Mouse (Mus musculus) brain, embryonic 14.5 days (tissue): ENCODE measurements around the gene Ccdc177. TPM values are rescaled to one million over a fixed set of nuclear protein-coding genes. Genes with fewer than 3 reads are reported as not detected.
A peak's percentile ranks its signal among the peaks of the same experiment; 100 is the strongest.
"Not testable (repeated sequence)": the region's sequence is repeated elsewhere in the genome, so short reads cannot be mapped to it uniquely, and the experiment has no call there.

Experiments used
- DNase-seq: peaks from one replicate; pipeline ENCODE4 v3.0.0-alpha.2; 2011; ENCODE audit warnings: low read depth
- CTCF ChIP-seq: fragments of 200-500 bp; IDR thresholded peaks from 2 replicates; pipeline ENCODE4 v1.5.1; 2012; ENCODE audit warnings: inconsistent platforms, mild to moderate bottlenecking, moderate library complexity, borderline replicate concordance; ENCODE audit not compliant: insufficient read depth, insufficient read length; ENCODE audit errors: extremely low read depth
- POLR2A ChIP-seq: fragments of 200-500 bp; IDR thresholded peaks from 2 replicates; pipeline ENCODE4 v1.6.1; 2012; ENCODE audit warnings: mild to moderate bottlenecking, inconsistent platforms, borderline replicate concordance; ENCODE audit not compliant: poor library complexity, insufficient read depth, insufficient read length, severe bottlenecking; ENCODE audit errors: extremely low read depth
- polyA plus RNA-seq: library from polyadenylated mRNA; depleted of rRNA; stranded (reverse); fragments of >200 nt; gene quantifications from 2 replicates; pipeline ENCODE4 v1.2.3, GENCODE M21; 2012

Ccdc177 gene
- polyA plus RNA-seq, 1 experiment = 15.3 TPM

- peak; percentile 55 for DNase-seq
Measured at GRCm38 (mm10) chr12:80791571-80792444, 31.3 kb upstream of the Ccdc177 start.

GRCm38 (mm10) chr12:80790700-80791570 is 30.4 kb upstream of the Ccdc177 start:
- DNase-seq = no peak
- TF ChIP-seq CTCF = no peak
- no peak for TF ChIP-seq POLR2A

More at GRCm38 (mm10) chr12:80791571-80792444, 31.3 kb upstream of the Ccdc177 start:
- no peak for TF ChIP-seq POLR2A
- peak; percentile 16; the same call in 1 of the 2 replicates for TF ChIP-seq CTCF

- peak; percentile 98 for TF ChIP-seq POLR2A
- TF ChIP-seq CTCF = peak; percentile 27; the same call in 1 of the 2 replicates
- peak; percentile 99 for DNase-seq
Measured at GRCm38 (mm10) chr12:80789849-80790694, 29.6 kb upstream of the Ccdc177 start, which contains the start of gene Susd6. Gene Susd6, plus strand, starts transcription at chr12:80790510.

- not testable (repeated sequence) for DNase-seq
Measured at GRCm38 (mm10) chr12:80789276-80789675, 28.8 kb upstream of the Ccdc177 start.

GRCm38 (mm10) chr12:80788188-80788587 is 27.7 kb upstream of the Ccdc177 start:
- DNase-seq = no peak
- TF ChIP-seq POLR2A = no peak
- TF ChIP-seq CTCF = no peak

GRCm38 (mm10) chr12:80787604-80788003 is 27.1 kb upstream of the Ccdc177 start:
- no peak for DNase-seq

GRCm38 (mm10) chr12:80786591-80786990 is 26.1 kb upstream of the Ccdc177 start:
- TF ChIP-seq POLR2A (no peak), CTCF (no peak)
- DNase-seq = no peak

More at GRCm38 (mm10) chr12:80787604-80788003, 27.1 kb upstream of the Ccdc177 start:
- TF ChIP-seq CTCF = no peak
- TF ChIP-seq POLR2A = no peak

- no peak for DNase-seq
- TF ChIP-seq POLR2A (no peak), CTCF (no peak)
Measured at GRCm38 (mm10) chr12:80785597-80785996, 25.1 kb upstream of the Ccdc177 start.

- TF ChIP-seq POLR2A (no peak), CTCF (no peak)
- no peak for DNase-seq
Measured at GRCm38 (mm10) chr12:80785005-80785404, 24.5 kb upstream of the Ccdc177 start.

GRCm38 (mm10) chr12:80783889-80784288 is 23.4 kb upstream of the Ccdc177 start:
- TF ChIP-seq POLR2A (no peak), CTCF (no peak)
- DNase-seq = no peak

GRCm38 (mm10) chr12:80782892-80783291 is 22.4 kb upstream of the Ccdc177 start:
- no peak for TF ChIP-seq POLR2A
- TF ChIP-seq CTCF = peak; percentile 16; the same call in 1 of the 2 replicates
- no peak for DNase-seq

GRCm38 (mm10) chr12:80782190-80782589 is 21.7 kb upstream of the Ccdc177 start:
- no peak for DNase-seq

More at GRCm38 (mm10) chr12:80782190-80782589, 21.7 kb upstream of the Ccdc177 start:
- TF ChIP-seq POLR2A (no peak), CTCF (no peak)
